Mouse (Mus musculus) 3134 (cell line): ENCODE results near the gene Aifm3.

ENCODE experiments used
- DNase-seq: peaks from one replicate; pipeline ENCODE4 v3.0.0-alpha.2; 2011; ENCODE audit warnings: low spot score; ENCODE audit not compliant: insufficient read length; ENCODE audit errors: extremely low read depth

Aifm3 gene

DNA sequence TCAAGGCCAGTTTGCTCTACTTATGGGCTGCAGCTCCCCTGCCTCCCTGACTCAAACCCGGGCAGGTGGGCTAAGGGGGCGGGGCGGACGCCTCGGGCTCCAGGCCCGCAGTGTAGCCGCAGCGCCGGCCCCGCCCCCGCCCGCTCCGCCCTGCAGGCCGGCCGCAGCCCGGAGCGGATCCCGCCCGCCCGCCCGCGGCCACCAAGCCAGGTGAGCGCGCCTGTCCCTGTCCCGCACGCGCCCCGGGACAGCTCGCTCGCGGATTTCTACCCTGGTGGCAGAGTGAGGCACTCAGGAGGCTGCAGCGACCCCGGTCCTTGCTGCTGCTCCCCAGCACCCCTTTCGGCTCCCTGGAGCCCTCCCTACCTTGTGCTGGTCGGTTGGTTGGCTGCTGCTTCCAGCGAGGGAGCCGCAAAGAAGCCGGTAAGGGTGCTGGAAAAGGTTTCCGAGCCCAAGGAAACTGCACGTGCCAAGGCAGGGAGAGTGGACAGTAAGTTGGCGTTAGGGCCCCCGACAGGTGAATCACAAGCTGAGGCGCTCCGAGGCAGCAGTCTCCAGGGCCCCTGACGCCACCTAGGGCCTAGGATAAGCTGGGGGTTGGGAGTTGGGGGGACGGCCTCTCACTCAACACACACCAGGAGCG lies at the start of gene Aifm3:
TSS of gene Aifm3 (plus strand) at position 143 of the 643 bp plus-strand sequence.
- DNase-seq: no peak

DNA sequence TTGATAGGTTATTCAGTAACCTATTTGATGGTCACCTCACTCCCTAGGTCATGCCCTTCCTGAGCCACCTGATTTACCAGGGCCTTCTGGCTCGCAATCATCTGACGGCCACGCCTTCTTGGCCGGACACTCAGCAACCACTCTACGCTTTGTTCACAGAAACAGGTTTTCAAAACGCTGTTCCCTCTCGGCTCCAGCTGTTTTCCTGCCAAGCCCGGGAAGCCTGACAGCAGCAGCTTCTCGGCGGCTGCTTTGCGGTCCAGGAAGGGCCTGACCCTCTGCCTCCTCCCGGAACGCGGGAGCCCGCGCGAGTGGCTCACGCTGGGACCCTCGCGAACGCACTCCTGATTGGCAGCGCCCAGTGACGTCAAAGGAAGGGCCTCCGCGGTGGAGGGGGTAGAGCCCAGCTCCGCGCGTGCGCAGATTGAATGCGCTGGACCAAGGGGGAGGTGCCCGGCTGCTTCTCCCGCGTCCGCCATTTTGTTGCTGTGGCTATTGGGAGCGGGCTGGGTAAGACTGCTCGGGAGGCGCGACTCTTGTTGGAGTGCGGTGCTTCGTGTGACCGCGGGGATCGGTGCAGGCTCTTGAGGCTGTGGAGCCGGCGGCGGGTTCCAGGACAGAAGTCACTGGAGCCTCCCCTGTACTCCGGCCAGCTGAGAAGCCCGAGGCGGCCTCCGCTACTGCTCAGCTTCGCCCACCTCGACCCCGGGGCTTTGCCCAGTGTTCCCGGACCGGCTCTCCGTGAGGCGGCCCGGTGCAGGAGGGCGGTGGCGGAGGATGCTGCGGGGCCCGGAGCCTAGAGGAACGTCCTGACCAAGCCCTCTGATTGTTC lies 37.7 kb upstream of the Aifm3 start, which contains the start of gene Crkl:
TSS of gene Crkl (plus strand) at position 447 of the 832 bp plus-strand sequence.
- peak; percentile 99 for DNase-seq

- no peak for DNase-seq
These were observed 37.1 kb upstream of the Aifm3 start for GRCm38 (mm10) chr16:17452373-17452715.

- DNase-seq: no peak
These were observed 32.5 kb upstream of the Aifm3 start for GRCm38 (mm10) chr16:17456901-17457300.

GRCm38 (mm10) chr16:17460254-17460653 lies 29.2 kb upstream of the Aifm3 start:
- no peak for DNase-seq

- no peak for DNase-seq
These were observed 27.8 kb upstream of the Aifm3 start for GRCm38 (mm10) chr16:17461596-17461995.

DNA sequence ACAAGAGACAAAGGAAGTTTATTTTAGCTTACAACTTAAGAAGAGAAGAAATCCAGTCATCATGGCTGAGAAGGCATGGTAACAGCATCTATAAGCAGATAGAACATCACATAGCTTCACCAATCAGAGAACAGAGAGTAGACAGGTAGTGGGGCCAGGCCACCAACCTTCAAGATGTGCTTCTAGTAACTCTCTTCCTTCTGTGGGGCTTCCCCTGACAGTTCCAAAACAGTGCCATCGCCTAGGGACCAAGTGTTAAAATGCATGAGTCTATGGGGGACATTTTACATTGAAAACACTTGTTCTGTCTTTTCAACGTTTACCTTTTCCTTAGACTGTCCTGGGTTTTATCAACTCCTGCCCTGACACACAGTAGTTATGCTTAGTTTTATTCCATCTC lies 26.2 kb upstream of the Aifm3 start:
- no peak for DNase-seq

GRCm38 (mm10) chr16:17466875-17467663 lies 22.3 kb upstream of the Aifm3 start:
- no peak for DNase-seq

- DNase-seq: no peak
These were observed 16.9 kb upstream of the Aifm3 start for GRCm38 (mm10) chr16:17472498-17472897.

DNA sequence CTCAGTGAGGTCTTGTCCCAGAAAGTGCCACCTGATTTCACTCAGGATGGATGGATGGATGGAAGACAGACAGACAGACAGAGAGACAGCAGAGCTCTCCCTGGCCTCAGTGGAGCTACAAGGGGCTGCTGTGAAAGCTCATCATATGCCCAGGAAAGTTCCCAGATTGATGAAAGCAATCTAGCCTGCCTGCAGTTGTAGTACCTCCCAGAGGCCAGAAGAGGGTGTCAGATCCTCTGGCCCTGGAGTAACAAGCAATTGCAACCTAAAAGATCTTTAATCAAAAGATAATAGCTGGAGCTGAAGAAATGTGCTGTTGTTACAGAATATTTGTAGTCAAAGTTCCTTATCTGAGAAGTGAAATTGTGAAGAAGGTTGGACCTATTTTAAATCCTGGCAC lies 15.3 kb upstream of the Aifm3 start:
- no peak for DNase-seq

DNA sequence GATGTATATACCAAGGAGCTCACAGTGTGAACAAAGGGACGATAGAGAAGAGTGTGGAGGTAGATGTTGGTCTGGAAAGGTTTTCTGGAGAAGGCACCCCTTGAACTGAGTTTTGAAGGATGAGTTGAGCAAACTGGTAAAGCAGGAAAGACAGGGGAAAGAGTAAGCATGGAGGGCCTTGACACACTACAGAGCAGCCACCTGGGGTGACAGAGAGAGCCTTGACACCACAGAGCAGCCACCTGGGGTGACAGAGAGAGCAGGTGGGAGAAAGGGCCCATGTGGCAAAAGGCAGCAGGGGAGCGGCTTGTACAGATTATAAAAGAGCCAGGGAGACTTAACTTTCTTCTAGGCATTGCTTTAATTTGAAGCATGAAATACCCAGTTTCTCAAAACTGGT lies 14.7 kb upstream of the Aifm3 start:
- DNase-seq: no peak

GRCm38 (mm10) chr16:17475326-17475725 lies 14.1 kb upstream of the Aifm3 start:
- DNase-seq: no peak

- no peak for DNase-seq
These were observed 11.0 kb upstream of the Aifm3 start for GRCm38 (mm10) chr16:17478331-17478943.

DNA sequence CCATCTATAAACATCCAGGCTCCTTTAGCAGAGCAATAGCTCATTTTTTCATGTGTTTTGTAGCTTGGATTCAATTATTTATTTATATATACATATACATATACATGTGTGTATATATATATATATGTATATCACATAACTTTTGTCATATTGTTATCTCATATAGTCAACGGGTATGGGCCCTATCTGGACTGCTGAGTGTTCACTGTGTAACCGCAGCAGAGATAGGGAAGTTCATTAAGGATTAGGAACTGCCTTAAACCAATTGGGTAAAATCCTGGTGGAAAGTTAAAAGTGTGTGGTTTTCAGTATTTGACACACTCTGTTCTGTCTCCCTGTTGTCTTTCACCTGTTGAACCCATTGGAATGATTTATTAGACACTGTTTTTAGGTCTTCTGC lies 7.9 kb upstream of the Aifm3 start:
- no peak for DNase-seq

DNA sequence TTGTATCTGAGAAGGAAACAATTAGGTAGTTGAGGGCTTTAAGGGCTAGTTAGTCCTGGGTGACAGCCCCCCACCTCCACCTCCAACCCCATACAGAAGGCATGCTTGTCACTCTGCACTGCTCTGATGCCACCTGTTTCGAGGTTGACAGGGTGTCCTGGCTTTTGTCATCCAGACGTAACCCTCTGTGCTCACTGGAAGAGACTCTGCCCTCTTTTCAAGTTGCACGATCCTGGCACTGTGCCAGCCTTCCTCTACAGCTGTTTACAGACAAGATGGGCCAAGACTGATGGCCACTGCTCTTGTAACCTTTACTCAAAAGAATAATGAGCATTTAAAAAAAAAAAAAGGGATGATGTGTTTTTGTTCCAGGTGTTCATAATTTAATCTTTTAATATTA lies 2.9 kb upstream of the Aifm3 start:
- DNase-seq: no peak

DNA sequence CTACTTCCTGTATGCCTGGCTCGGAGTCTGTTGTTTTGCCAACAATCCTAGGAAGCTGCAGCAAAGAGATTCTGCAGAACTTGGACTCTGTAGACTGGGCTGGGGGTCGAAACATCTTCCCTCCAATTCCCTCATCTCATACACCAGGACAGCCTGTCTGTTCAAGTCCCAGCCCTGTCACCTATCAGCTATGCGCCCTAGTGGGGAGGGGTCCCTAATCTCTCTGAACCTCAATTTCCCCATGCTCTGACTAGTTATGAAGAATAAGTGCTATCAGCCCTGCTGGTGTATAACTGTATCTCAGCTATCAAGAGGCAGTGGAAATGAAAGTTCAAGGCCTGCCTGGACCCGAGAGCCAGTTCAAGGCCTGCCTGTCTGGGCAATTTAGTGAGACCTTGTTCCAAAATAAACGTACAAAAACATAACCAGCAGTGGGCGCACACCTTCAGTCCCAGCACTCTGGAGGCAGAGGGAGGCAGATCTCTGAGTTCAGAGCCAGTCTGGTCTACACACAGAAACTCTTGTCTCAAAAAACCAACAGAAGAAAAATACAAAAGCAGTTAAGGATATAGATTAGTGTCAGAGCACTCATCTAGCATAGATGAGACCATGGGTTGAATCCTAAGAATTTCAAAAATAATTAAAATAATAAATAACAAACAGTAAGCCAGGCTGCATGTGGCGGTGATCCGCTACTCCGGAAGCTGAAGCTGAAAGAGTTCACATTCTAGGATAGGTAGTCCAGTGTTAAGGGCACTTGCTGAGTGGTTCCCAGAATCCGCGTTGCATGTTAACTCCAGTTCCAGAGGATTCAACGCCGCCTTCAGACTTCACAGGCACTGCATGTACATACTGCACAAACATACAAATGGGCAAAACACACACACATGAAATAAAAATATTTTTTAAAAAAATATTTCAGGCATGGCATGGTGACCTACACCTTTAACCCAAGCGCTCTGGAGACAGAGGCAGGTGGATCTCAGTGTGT lies 638 bp upstream of the Aifm3 start:
- DNase-seq: no peak

- DNase-seq: no peak
These were observed 1.7 kb downstream of the Aifm3 start for GRCm38 (mm10) chr16:17491154-17491553.

DNA sequence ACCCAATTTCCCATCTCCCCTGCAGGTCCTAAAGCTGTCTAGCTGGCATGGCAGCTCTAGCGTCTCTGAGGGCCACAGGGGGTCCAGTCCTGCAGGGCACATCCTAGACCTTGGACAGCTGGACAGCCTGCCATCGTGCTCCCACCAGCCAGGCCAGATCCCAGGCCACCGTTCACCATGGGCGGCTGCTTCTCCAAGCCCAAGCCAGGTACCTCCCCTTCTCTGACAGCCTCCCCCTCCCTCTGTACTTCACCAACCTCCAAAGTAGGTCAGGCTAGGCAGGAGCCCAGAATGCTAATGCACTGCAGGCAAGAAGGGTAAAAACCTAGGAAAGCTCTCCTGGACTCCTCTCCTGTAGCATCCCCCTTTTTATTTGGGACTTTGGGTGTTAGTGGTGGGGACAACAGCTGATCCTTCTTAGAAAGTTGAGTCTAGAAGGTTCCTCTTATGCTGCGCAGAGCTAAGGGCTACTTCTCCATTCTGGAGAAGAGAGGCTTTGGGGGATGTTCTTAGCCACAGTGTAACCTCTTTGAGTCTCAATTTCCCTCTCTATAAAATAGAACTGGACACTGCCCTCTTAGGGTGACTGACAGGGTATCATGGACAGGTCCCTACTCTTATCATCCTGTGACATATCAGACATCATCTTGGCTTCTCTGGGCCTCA lies 2.6 kb downstream of the Aifm3 start:
- no peak for DNase-seq
